Mouse (Mus musculus): ENCODE measurements around the gene Iqgap3. TPM values are rescaled to one million over a fixed set of nuclear protein-coding genes. Genes with fewer than 3 reads are reported as not detected.

The Iqgap3 gene
- total and polyA plus RNA-seq, 2 experiments from 2014 or later: 1.2 to 5.4 TPM

DNA sequence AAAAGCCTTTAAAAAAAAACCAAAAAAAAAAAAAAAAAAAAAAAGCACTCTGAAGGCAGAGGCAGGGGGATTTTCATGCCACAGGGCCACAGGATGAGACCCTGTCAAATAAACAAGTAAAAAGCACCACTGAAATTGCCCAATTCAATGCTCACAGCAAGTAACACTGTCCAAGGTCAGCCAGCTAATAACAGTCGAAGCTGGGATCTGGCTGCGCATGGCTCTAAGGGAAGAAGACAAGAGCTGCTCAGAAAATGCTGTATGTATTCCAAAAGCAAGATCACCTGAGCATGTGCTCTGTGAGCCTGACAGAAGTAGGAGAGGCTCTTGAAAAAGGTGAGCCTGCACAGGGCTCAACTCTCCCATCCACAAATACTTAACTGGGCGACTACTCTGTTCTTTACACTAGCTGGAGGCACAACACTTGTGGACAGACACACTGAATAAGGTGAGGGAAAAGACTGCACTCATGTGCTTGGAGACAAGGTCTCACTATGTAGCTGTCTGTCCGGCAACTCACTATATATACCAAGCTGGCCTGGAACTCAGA is 55.2 kb downstream of the Iqgap3 start:
- Histone ChIP-seq H3K4me2 (ENCODE audit: low read depth, low read length, poor library complexity, severe bottlenecking) (no peak overlapping the region), H3K27ac (ENCODE audit: low read depth, low read length) (no peak overlapping the region), H3K9ac (replicated peaks; ENCODE audit: low read length, poor library complexity, severe bottlenecking) (no peak overlapping the region), H3K4me3 (ENCODE audit: low read depth, low read length) (no peak overlapping the region), H3K36me3 (ENCODE audit: insufficient read depth, low read length) (no peaks in the 10 kb centered on the region), H3K9me3 (ENCODE audit: low read length) (no peaks in the 10 kb centered on the region), H3K27me3 (ENCODE audit: insufficient read depth, low read length) (peaks cover 5% of the 10 kb centered on the region; the same call in 1 of the 2 replicates), H3K4me1 (ENCODE audit: insufficient read depth, low read length) (peaks cover 7% of the 10 kb centered on the region; the same call in 1 of the 2 replicates)
- no peak for TF ChIP-seq CTCF (IDR thresholded peaks at IDR 0.05)
- ATAC-seq (ENCODE audit: low FRiP score) (no peak), DNase-seq (ENCODE audit: low spot score) (no peak)
- 86% methylated on average over 4 of the region's 4 CpGs for WGBS

DNA sequence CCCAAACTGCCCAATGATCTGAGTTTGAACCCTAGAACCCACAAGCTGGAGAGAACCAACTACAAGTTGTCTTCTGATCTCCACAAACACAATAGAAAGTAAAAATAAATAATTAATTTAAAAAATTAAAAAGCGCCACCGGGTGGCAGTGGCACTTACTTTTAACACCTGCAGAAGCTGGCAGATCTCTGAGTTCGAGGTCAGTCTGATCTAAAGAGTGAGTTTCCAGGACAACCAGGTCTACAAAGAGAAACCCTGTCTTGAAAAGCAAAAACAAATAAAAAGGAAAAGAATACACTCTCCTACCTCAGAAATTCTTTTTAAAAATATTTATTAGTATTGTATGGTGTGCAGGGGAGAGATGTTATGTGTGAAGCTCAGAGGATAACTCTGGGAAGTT is 56.0 kb downstream of the Iqgap3 start:
- 12% methylated on average over 3 of the region's 3 CpGs for WGBS
- H3K27me3 ChIP-seq (ENCODE audit: insufficient read depth, low read length): peaks cover 5% of the 10 kb centered on the region; the same call in 1 of the 2 replicates
- H3K4me2 ChIP-seq (ENCODE audit: low read depth, low read length, poor library complexity, severe bottlenecking): peak overlapping the region; percentile 96
- DNase-seq (ENCODE audit: low spot score) (no peak), ATAC-seq (ENCODE audit: low FRiP score) (no peak)
- no peaks in the 10 kb centered on the region for H3K36me3 ChIP-seq (ENCODE audit: insufficient read depth, low read length)
- H3K4me1 ChIP-seq (ENCODE audit: insufficient read depth, low read length): peaks cover 7% of the 10 kb centered on the region; the same call in 1 of the 2 replicates
- no peak overlapping the region for H3K9ac ChIP-seq (replicated peaks; ENCODE audit: low read length, poor library complexity, severe bottlenecking)
- 0 out of 2 replicates have a peak, but pooled peaks have one; percentile 20 for TF ChIP-seq CTCF (IDR thresholded peaks at IDR 0.05)
- peak overlapping the region; percentile 47 for H3K4me3 ChIP-seq (ENCODE audit: low read depth, low read length)
- H3K27ac ChIP-seq (ENCODE audit: low read depth, low read length): no peak overlapping the region; the same call in 1 of the 2 replicates
- no peaks in the 10 kb centered on the region for H3K9me3 ChIP-seq (ENCODE audit: low read length)

DNA sequence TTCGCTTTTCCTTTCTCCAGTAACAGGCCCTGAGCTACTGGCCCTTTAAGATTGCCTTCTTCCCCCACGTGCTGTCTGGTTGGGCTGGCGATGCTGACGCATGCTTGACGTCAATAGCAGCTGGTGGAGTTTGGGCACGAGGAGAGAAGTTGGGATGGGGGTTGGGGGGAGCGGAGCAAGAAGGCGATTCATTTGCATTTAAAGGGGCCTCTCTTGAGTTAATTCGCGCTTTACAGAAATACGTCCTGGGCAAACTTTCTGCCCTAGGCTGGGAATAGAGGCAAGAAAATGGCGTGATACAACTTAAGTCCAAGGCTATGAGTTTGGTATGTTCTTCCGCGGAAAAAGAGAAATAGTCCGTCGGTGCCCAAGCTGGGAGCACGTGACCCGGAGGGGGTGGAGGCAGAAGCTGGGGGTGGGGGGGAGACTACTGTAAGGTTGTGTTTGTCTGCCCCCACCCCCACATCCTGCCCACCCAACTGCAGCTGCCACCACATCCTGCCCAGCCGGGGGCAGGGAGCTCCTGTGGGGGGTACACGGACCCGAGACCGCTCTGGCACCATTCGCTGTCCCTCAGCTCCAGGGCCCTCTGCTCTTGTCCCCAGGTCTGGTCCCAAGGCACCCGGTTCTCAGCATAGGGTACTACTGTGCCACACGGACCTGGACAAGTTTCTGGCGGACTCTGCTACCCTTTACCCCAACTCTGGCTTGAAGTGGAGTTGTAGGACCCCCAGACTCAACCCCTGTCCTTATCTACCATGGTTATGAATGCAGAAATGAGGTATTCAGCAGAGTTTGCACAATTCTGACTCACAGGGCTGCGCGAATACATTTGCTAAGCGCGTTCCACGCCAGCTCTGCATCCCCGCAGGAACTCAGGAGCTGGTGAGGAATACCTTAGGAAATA is 56.8 kb downstream of the Iqgap3 start:
- peak; percentile 75 for ATAC-seq (ENCODE audit: low FRiP score)
- peaks cover 7% of the 10 kb centered on the region; the same call in 1 of the 2 replicates for H3K4me1 ChIP-seq (ENCODE audit: insufficient read depth, low read length)
- no peaks in the 10 kb centered on the region for H3K36me3 ChIP-seq (ENCODE audit: insufficient read depth, low read length)
- H3K27ac ChIP-seq (ENCODE audit: low read depth, low read length): peak overlapping the region; percentile 78
- DNase-seq (ENCODE audit: low spot score): peak; percentile 97
- peak overlapping the region; percentile 50 for H3K9ac ChIP-seq (replicated peaks; ENCODE audit: low read length, poor library complexity, severe bottlenecking)
- no peak for TF ChIP-seq CTCF (IDR thresholded peaks at IDR 0.05)
- peaks cover 5% of the 10 kb centered on the region; the same call in 1 of the 2 replicates for H3K27me3 ChIP-seq (ENCODE audit: insufficient read depth, low read length)
- no peaks in the 10 kb centered on the region for H3K9me3 ChIP-seq (ENCODE audit: low read length)
- peak overlapping the region; percentile 96 for H3K4me2 ChIP-seq (ENCODE audit: low read depth, low read length, poor library complexity, severe bottlenecking)
- H3K4me3 ChIP-seq (ENCODE audit: low read depth, low read length): peak overlapping the region; percentile 47
- WGBS: under 1% methylated on average over 32 of the region's 32 CpGs

DNA sequence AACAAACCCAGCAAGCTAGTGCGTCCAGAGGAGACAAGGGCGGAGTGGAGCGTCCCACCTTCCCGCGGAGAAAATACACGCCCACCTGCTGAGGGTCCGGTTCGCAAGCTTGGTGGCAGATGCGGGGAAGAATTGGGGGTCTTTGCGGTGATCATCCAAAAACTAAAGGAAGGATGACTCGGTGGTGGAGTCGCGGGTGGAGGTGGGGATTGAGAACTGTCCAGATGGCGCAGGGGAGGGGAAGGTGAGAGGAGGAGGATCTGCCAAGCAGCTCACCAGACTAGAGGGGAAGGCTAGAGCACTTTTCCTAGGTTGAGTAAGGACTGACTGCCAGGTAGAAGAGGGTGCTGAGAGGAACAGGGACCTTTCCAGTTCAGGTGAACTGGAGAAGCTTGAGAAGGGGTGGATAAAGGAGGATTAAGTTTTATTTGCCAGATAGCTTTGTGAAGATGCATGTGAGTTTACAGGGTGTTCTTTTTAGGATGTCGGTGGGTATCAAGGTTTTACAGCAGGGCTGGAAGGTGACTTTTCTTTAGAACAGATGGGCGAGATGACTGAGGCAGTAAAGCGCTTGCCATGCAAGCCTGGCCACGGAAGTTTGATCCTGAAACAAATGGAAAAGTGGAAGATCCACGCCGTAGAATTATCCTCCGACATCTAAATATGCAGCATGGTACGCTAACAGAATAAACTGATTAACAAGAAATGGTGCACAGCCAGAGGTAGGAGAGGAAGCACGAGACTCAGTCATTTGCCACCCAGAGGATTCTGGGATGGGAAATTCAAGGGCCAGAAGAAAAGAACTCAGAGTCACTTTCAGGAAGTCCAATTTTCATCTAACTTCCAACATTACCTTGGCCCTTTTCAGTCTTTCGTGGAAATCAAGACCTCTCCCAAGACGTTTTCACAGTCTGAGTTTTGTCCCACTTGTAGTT is 57.7 kb downstream of the Iqgap3 start:
- Histone ChIP-seq H3K4me1 (ENCODE audit: insufficient read depth, low read length) (peaks cover 10% of the 10 kb centered on the region; the same call in 1 of the 2 replicates), H3K4me2 (ENCODE audit: low read depth, low read length, poor library complexity, severe bottlenecking) (peak overlapping the region; percentile 96), H3K27me3 (ENCODE audit: insufficient read depth, low read length) (peaks cover 5% of the 10 kb centered on the region; the same call in 1 of the 2 replicates), H3K36me3 (ENCODE audit: insufficient read depth, low read length) (no peaks in the 10 kb centered on the region), H3K9me3 (ENCODE audit: low read length) (no peaks in the 10 kb centered on the region), H3K4me3 (ENCODE audit: low read depth, low read length) (peak overlapping the region; percentile 47), H3K27ac (ENCODE audit: low read depth, low read length) (peak overlapping the region; percentile 78), H3K9ac (replicated peaks; ENCODE audit: low read length, poor library complexity, severe bottlenecking) (peak overlapping the region; percentile 50)
- 16% methylated on average over 25 of the region's 25 CpGs for WGBS
- DNase-seq (ENCODE audit: low spot score): peak; percentile 46
- no peak for ATAC-seq (ENCODE audit: low FRiP score)
- TF ChIP-seq CTCF (IDR thresholded peaks at IDR 0.05): no peak

DNA sequence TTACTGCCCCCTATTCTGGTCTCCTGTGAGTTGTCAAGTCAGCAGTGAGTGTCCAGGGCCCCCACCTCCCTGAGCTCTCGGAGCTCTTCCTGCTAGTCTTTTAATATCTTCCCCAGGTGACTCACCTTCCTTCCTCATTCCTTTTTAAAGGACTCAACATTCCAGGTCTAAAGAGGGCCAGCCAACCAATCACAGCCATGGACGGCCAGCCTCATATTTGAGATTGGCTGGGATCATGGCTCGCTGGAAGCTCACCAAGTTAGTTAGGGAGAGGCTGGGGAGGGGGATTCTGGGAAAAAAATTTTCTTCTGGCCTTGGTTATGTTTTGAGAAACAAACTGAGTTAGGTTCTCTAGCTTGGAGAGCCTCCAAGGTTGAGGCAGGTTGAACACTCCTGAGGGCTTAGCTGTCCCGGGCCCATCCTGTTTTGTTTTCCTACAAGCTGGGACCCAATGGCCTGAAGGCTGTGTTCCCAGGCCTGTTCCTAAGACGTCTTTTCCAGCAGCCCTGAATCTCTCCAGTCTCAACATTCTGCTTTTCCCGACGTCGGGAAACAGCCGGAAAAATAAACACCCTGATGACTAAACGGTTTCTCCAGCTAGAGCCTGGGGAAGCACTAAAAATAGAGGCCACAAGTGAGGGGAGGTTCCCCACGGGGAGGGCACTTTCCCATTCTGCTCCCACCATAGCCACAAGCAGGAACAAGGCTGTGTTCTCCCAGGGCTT is 58.6 kb downstream of the Iqgap3 start:
- no peak overlapping the region for H3K4me3 ChIP-seq (ENCODE audit: low read depth, low read length)
- no peaks in the 10 kb centered on the region for H3K9me3 ChIP-seq (ENCODE audit: low read length)
- no peak overlapping the region for H3K9ac ChIP-seq (replicated peaks; ENCODE audit: low read length, poor library complexity, severe bottlenecking)
- DNase-seq (ENCODE audit: low spot score): no peak
- H3K4me1 ChIP-seq (ENCODE audit: insufficient read depth, low read length): peaks cover 13% of the 10 kb centered on the region; the same call in 1 of the 2 replicates
- H3K27me3 ChIP-seq (ENCODE audit: insufficient read depth, low read length): peaks cover 5% of the 10 kb centered on the region; the same call in 1 of the 2 replicates
- no peak for ATAC-seq (ENCODE audit: low FRiP score)
- no peak for TF ChIP-seq CTCF (IDR thresholded peaks at IDR 0.05)
- H3K36me3 ChIP-seq (ENCODE audit: insufficient read depth, low read length): no peaks in the 10 kb centered on the region
- no peak overlapping the region for H3K4me2 ChIP-seq (ENCODE audit: low read depth, low read length, poor library complexity, severe bottlenecking)
- H3K27ac ChIP-seq (ENCODE audit: low read depth, low read length): peak overlapping the region; percentile 95
- WGBS: 35% methylated on average over 11 of the region's 11 CpGs
